Mouse (Mus musculus) ES-Bruce4 (cell line): Measurements from ENCODE around the gene 3110018I06Rik.

Experiments
- CTCF ChIP-seq: IDR thresholded peaks from one replicate; pipeline ENCODE4 v1.8.1; 2011; ENCODE audit warnings: low read depth, low read length
- EP300 ChIP-seq: IDR thresholded peaks from 2 replicates; pipeline ENCODE4 v1.6.1; 2011; ENCODE audit warnings: low read depth, low read length; ENCODE audit not compliant: insufficient read depth
- POLR2A ChIP-seq: IDR thresholded peaks from one replicate; pipeline ENCODE4 v1.8.1; 2011; ENCODE audit warnings: low read length; ENCODE audit not compliant: insufficient read depth

- TF ChIP-seq EP300: no peak
- TF ChIP-seq CTCF: no peak
- TF ChIP-seq POLR2A: no peak
These were observed 44.4 kb downstream of the 3110018I06Rik start for GRCm38 (mm10) chr12:107532871-107533270.
